In the genomic region with DNA sequence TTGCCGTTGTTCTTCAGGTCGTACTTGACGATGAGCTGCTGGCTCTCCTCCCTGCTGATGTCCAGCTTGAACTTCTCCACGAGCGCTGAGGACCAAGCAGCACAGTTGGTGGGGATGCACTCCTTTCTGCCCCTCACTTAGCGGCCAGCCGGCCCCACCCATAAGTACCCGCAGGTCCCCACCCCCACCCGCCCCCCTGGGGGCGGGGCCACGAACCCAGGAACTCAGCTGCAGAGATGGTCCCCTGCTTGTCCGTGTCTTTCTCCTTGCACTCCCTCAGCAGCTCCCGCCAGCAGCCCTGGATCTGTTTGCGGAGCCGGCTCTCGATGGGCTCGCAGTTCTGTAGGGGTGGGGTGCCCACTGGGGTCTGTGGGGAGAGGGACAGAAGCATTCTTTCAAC, we compare ENCODE assay signal across 10 mouse cellular contexts.
DNase-seq lines count a peak whose midpoint lies in the region; ATAC-seq and TF ChIP-seq lines count a peak whose summit lies in the region.
"Had no signal": no experiment of that assay in that cellular context is flagged by ENCODE, and none has a peak within 500 bp of the region (broad histone marks: within the 10 kb centered on the region; RNA-seq: fewer than 3 reads in every experiment).

No protein-coding gene starts in this region.

- no peak overlapping the region for H3K27ac ChIP-seq in forebrain, embryonic 11.5 days (ENCODE audit: low read depth, low read length)
- H3K27ac ChIP-seq in forebrain, postnatal 0 days (ENCODE audit: low read depth, low read length) = no peak overlapping the region
- H3K27ac ChIP-seq in liver, embryonic 12.5 days = no peak overlapping the region
- H3K27ac ChIP-seq in forebrain, embryonic 14.5 days (ENCODE audit: low read depth, low read length) = no peak overlapping the region

- ATAC-seq in forebrain, embryonic 11.5 days (replicated peaks; ENCODE audit: low FRiP score) = no peak
- ATAC-seq in forebrain, postnatal 0 days = no peak
- ATAC-seq in liver, embryonic 12.5 days = no peak
- no peak for ATAC-seq in G1E (ENCODE audit: extremely low read depth, insufficient number of reproducible peaks, low FRiP score, poor library complexity, severe bottlenecking)
- ATAC-seq in forebrain, embryonic 14.5 days = no peak

- no peak for TF ChIP-seq CTCF in forebrain, postnatal 0 days (IDR thresholded peaks at IDR 0.05; ENCODE audit: low read depth)
- no peak for TF ChIP-seq CTCF in G1E (IDR thresholded peaks at IDR 0.05; ENCODE audit: low read depth, low read length)

- H3K4me2 ChIP-seq in forebrain, embryonic 11.5 days (ENCODE audit: low read depth, low read length, severe bottlenecking) = peak overlapping the region; percentile 20; the same call in 1 of the 2 replicates
- H3K4me2 ChIP-seq in forebrain, postnatal 0 days (ENCODE audit: low read depth) = no peak overlapping the region
- no peak overlapping the region for H3K4me2 ChIP-seq in liver, embryonic 12.5 days
- H3K4me2 ChIP-seq in forebrain, embryonic 14.5 days (ENCODE audit: low read length) = peak overlapping the region; percentile 14; the same call in 1 of the 2 replicates

- H3K9me3 ChIP-seq in forebrain, embryonic 11.5 days (ENCODE audit: control insufficient read depth, low read length) = no peaks in the 10 kb centered on the region; the same call in 1 of the 2 replicates
- H3K9me3 ChIP-seq in forebrain, postnatal 0 days (ENCODE audit: low read length) = no peaks in the 10 kb centered on the region
- H3K9me3 ChIP-seq in liver, embryonic 12.5 days (replicated peaks) = no peaks in the 10 kb centered on the region
- peaks cover 83% of the 10 kb centered on the region for H3K9me3 ChIP-seq in G1E (replicated peaks)
- 0 out of 2 replicates have a peak, but pooled peaks cover 2% of the 10 kb centered on the region for H3K9me3 ChIP-seq in forebrain, embryonic 14.5 days (replicated peaks; ENCODE audit: control insufficient read depth, low read length)

- no peak overlapping the region for H3K4me3 ChIP-seq in forebrain, embryonic 11.5 days (ENCODE audit: low read depth, low read length)
- H3K4me3 ChIP-seq in forebrain, postnatal 0 days (ENCODE audit: low read depth, low read length) = no peak overlapping the region
- H3K4me3 ChIP-seq in liver, embryonic 12.5 days = no peak overlapping the region
- H3K4me3 ChIP-seq in G1E (ENCODE audit: low read depth, low read length) = peak overlapping the region; percentile 6; the same call in 1 of the 2 replicates
- no peak overlapping the region for H3K4me3 ChIP-seq in forebrain, embryonic 14.5 days (ENCODE audit: low read depth, low read length)

- no peak for DNase-seq in forebrain, embryonic 11.5 days (ENCODE audit: low spot score)
- no peak for DNase-seq in forebrain, postnatal 0 days
- peak; percentile 13 for DNase-seq in liver
- DNase-seq in G1E (ENCODE audit: low spot score) = no peak
- DNase-seq in forebrain, embryonic 14.5 days (ENCODE audit: low spot score) = no peak
- no peak for DNase-seq in right cerebral cortex, postnatal 25 days
- DNase-seq in cerebellum, postnatal 10 days = no peak
- DNase-seq: cerebellum, adult 8-10 months; kidney, postnatal 36 days had no signal

- no peaks in the 10 kb centered on the region; the same call in 1 of the 2 replicates for H3K27me3 ChIP-seq in forebrain, embryonic 11.5 days (ENCODE audit: control insufficient read depth, insufficient read depth, low read length)
- H3K27me3 ChIP-seq in forebrain, postnatal 0 days (ENCODE audit: insufficient read depth, low read length) = no peaks in the 10 kb centered on the region
- H3K27me3 ChIP-seq in liver, embryonic 12.5 days (replicated peaks) = peaks cover 12% of the 10 kb centered on the region; the same call in 1 of the 2 replicates
- H3K27me3 ChIP-seq in G1E (ENCODE audit: insufficient read depth, low read length) = no peaks in the 10 kb centered on the region; the same call in 1 of the 2 replicates
- no peaks in the 10 kb centered on the region for H3K27me3 ChIP-seq in forebrain, embryonic 14.5 days (replicated peaks; ENCODE audit: control insufficient read depth, insufficient read depth, low read length)

- no peaks in the 10 kb centered on the region for H3K36me3 ChIP-seq in forebrain, embryonic 11.5 days (ENCODE audit: control insufficient read depth, insufficient read depth, low read length)
- H3K36me3 ChIP-seq in forebrain, postnatal 0 days (ENCODE audit: insufficient read depth) = no peaks in the 10 kb centered on the region
- H3K36me3 ChIP-seq in liver, embryonic 12.5 days = no peaks in the 10 kb centered on the region
- no peaks in the 10 kb centered on the region for H3K36me3 ChIP-seq in G1E (replicated peaks)
- no peaks in the 10 kb centered on the region for H3K36me3 ChIP-seq in forebrain, embryonic 14.5 days (ENCODE audit: control insufficient read depth, insufficient read depth, low read length)

- 12% methylated on average over 17 of the region's 17 CpGs for WGBS in forebrain, embryonic 11.5 days
- WGBS in forebrain, postnatal 0 days = 17% methylated on average over 17 of the region's 17 CpGs
- 7% methylated on average over 17 of the region's 17 CpGs for WGBS in liver, embryonic 12.5 days (ENCODE audit: insufficient replicate concordance)
- WGBS in forebrain, embryonic 14.5 days = 8% methylated on average over 17 of the region's 17 CpGs

- no peaks in the 10 kb centered on the region for H3K4me1 ChIP-seq in forebrain, embryonic 11.5 days (replicated peaks; ENCODE audit: control insufficient read depth, insufficient read depth, low read length)
- H3K4me1 ChIP-seq in forebrain, postnatal 0 days (ENCODE audit: insufficient read depth) = no peaks in the 10 kb centered on the region
- 0 out of 2 replicates have a peak, but pooled peaks cover 3% of the 10 kb centered on the region for H3K4me1 ChIP-seq in liver, embryonic 12.5 days
- no peaks in the 10 kb centered on the region for H3K4me1 ChIP-seq in G1E (ENCODE audit: insufficient read depth, low read depth, low read length)
- H3K4me1 ChIP-seq in forebrain, embryonic 14.5 days (ENCODE audit: control insufficient read depth, insufficient read depth, low read length) = no peaks in the 10 kb centered on the region

- H3K9ac ChIP-seq in forebrain, embryonic 11.5 days (ENCODE audit: low read length) = no peak overlapping the region
- no peak overlapping the region for H3K9ac ChIP-seq in forebrain, postnatal 0 days
- H3K9ac ChIP-seq in liver, embryonic 12.5 days = no peak overlapping the region
- H3K9ac ChIP-seq in forebrain, embryonic 14.5 days (ENCODE audit: low read length) = no peak overlapping the region

Comparison
In these comparisons a context has a peak if more than half of its experiments do, and no peak if none do; other contexts are left out.
1. H3K4me2 ChIP-seq: peak in forebrain, embryonic 11.5 days (single experiment) and forebrain, embryonic 14.5 days (single experiment); none in forebrain, postnatal 0 days (single experiment) and liver, embryonic 12.5 days (single experiment).